Mouse (Mus musculus): ENCODE data around the gene Bmpr1a. TPM values are rescaled to one million over a fixed set of nuclear protein-coding genes. Genes with fewer than 3 reads are reported as not detected.

Gene Bmpr1a
- polyA plus RNA-seq, 1 experiment from 2014 or later, result 25.7 TPM

- Histone ChIP-seq H3K4me1 (replicated peaks; ENCODE audit: control insufficient read depth, insufficient read depth, low read length) (peaks cover 11% of the 10 kb centered on the region; the same call in 1 of the 2 replicates), H3K36me3 (replicated peaks; ENCODE audit: control insufficient read depth, insufficient read depth) (no peaks in the 10 kb centered on the region), H3K27me3 (ENCODE audit: control insufficient read depth, insufficient read depth, low read length) (peaks cover 4% of the 10 kb centered on the region; the same call in 1 of the 2 replicates), H3K9ac (peak overlapping the region; percentile 56), H3K4me2 (replicated peaks) (peak overlapping the region; percentile 68), H3K9me3 (ENCODE audit: control insufficient read depth, low read length) (no peaks in the 10 kb centered on the region), H3K4me3 (replicated peaks; ENCODE audit: low read length) (peak overlapping the region; percentile 37), H3K27ac (peak overlapping the region; percentile 38; the same call in 1 of the 2 replicates)
- peak; percentile 72 for ATAC-seq (ENCODE audit: low FRiP score)
- peak; percentile 56 for DNase-seq (ENCODE audit: low spot score)
- WGBS, result 2% methylated on average over 32 of the region's 32 CpGs
These were observed 139.5 kb downstream of the Bmpr1a start for GRCm38 (mm10) chr14:34363490-34364253.

GRCm38 (mm10) chr14:34362726-34363445, 140.3 kb downstream of the Bmpr1a start:
- DNase-seq (ENCODE audit: low spot score) (peak; percentile 71), ATAC-seq (ENCODE audit: low FRiP score) (peak; percentile 62)
- Histone ChIP-seq H3K9ac (peak overlapping the region; percentile 56; the same call in 1 of the 2 replicates), H3K9me3 (ENCODE audit: control insufficient read depth, low read length) (no peaks in the 10 kb centered on the region), H3K27ac (no peak overlapping the region), H3K36me3 (replicated peaks; ENCODE audit: control insufficient read depth, insufficient read depth) (no peaks in the 10 kb centered on the region), H3K4me2 (replicated peaks) (peak overlapping the region; percentile 68), H3K4me3 (replicated peaks; ENCODE audit: low read length) (peak overlapping the region; percentile 37), H3K27me3 (ENCODE audit: control insufficient read depth, insufficient read depth, low read length) (peaks cover 4% of the 10 kb centered on the region; the same call in 1 of the 2 replicates), H3K4me1 (replicated peaks; ENCODE audit: control insufficient read depth, insufficient read depth, low read length) (peaks cover 11% of the 10 kb centered on the region; the same call in 1 of the 2 replicates)
- 32% methylated on average over 18 of the region's 18 CpGs for WGBS

GRCm38 (mm10) chr14:34362135-34362534, 141.0 kb downstream of the Bmpr1a start:
- H3K27me3 ChIP-seq (ENCODE audit: control insufficient read depth, insufficient read depth, low read length), result peaks cover 4% of the 10 kb centered on the region; the same call in 1 of the 2 replicates
- H3K4me3 ChIP-seq (replicated peaks; ENCODE audit: low read length), result no peak overlapping the region
- WGBS, result 83% methylated on average over 4 of the region's 4 CpGs
- H3K4me1 ChIP-seq (replicated peaks; ENCODE audit: control insufficient read depth, insufficient read depth, low read length), result peaks cover 11% of the 10 kb centered on the region; the same call in 1 of the 2 replicates
- H3K36me3 ChIP-seq (replicated peaks; ENCODE audit: control insufficient read depth, insufficient read depth), result no peaks in the 10 kb centered on the region
- DNase-seq (ENCODE audit: low spot score) (no peak), ATAC-seq (ENCODE audit: low FRiP score) (no peak)
- H3K9ac ChIP-seq, result no peak overlapping the region
- H3K9me3 ChIP-seq (ENCODE audit: control insufficient read depth, low read length), result no peaks in the 10 kb centered on the region
- no peak overlapping the region for H3K4me2 ChIP-seq (replicated peaks)
- H3K27ac ChIP-seq, result no peak overlapping the region

Other genes starting within 250 kb of the Bmpr1a start
- 5.5 and 8.2 TPM in 2 replicates for gene Shld2, start 192.8 kb downstream of the Bmpr1a start, polyA plus RNA-seq (2014; fragmentation: Nextera tagmentation; extraction: Ambion mirVana)
- 131 and 145 TPM in 2 replicates for gene Glud1, start 192.6 kb downstream of the Bmpr1a start, polyA plus RNA-seq (2014; fragmentation: Nextera tagmentation; extraction: Ambion mirVana)
- not detected in 2 replicates for gene Fam25c, start 147.9 kb downstream of the Bmpr1a start, polyA plus RNA-seq (2014; fragmentation: Nextera tagmentation; extraction: Ambion mirVana)
- 213 and 251 TPM in 2 replicates for gene Sncg, start 128.6 kb downstream of the Bmpr1a start, polyA plus RNA-seq (2014; fragmentation: Nextera tagmentation; extraction: Ambion mirVana)
- gene Mmrn2, start 127.9 kb downstream of the Bmpr1a start, polyA plus RNA-seq (2014; fragmentation: Nextera tagmentation; extraction: Ambion mirVana), result 4.5 and 5.3 TPM in 2 replicates
- not detected in 2 replicates for gene 9230112D13Rik, start 19.5 kb upstream of the Bmpr1a start, polyA plus RNA-seq (2014; fragmentation: Nextera tagmentation; extraction: Ambion mirVana)
- gene Ldb3, start 85.3 kb upstream of the Bmpr1a start, polyA plus RNA-seq (2014; fragmentation: Nextera tagmentation; extraction: Ambion mirVana), result 0.68 and 0.76 TPM in 2 replicates
- gene Opn4, start 96.8 kb upstream of the Bmpr1a start, polyA plus RNA-seq (2014; fragmentation: Nextera tagmentation; extraction: Ambion mirVana), result not detected in 2 replicates
- gene Wapl, start 170.6 kb upstream of the Bmpr1a start, polyA plus RNA-seq (2014; fragmentation: Nextera tagmentation; extraction: Ambion mirVana), result 16.5 and 16.8 TPM in 2 replicates

All from hindbrain, embryonic 14.5 days (tissue).